Mouse (Mus musculus) lung, adult 2 months (tissue): ENCODE results near the gene Dnah14.

ENCODE experiments used
- CTCF ChIP-seq: fragments of 200-500 bp; IDR thresholded peaks from 2 replicates; pipeline ENCODE4 v1.5.1; 2011; ENCODE audit warnings: mild to moderate bottlenecking, low read length, control low read depth; ENCODE audit not compliant: insufficient read depth
- POLR2A ChIP-seq: fragments of 200-500 bp; IDR thresholded peaks from 2 replicates; pipeline ENCODE4 v1.6.1; 2011; ENCODE audit warnings: low read depth, mild to moderate bottlenecking, control low read depth, low read length, borderline replicate concordance; ENCODE audit errors: extremely low read depth

GRCm38 (mm10) chr1:181589116-181589515 is 12.8 kb downstream of the Dnah14 start:
- TF ChIP-seq POLR2A, result no peak
- TF ChIP-seq CTCF, result no peak
